ENCODE assay signal across 29 mouse cellular contexts in the genomic region with DNA sequence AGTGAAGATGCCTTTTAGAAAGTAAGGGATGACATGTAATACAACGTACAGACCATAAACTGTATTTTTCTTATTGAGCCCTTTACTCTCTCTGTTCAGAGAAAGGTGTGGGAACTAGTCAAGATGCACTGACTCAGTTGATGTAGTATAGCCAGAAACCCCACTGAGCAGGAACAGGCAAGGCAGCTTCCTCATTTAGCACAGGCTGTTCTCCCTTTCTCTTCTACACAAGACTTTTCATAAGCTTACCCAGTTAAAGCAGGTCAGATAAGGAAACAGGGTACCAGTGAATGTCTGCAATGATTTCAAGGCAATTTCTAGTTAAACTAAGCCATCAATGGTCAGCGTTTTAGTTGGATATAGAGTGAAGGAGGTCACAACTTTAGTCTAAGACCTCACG. TPM values are rescaled to one million over a fixed set of nuclear protein-coding genes. Genes with fewer than 3 reads are reported as not detected.
A peak's percentile ranks its signal among the peaks of the same experiment; 100 is the strongest.
DNase-seq lines count a peak whose midpoint lies in the region; ATAC-seq and TF ChIP-seq lines count a peak whose summit lies in the region.
"Had no signal": no experiment of that assay in that cellular context is flagged by ENCODE, and none has a peak within 500 bp of the region (broad histone marks: within the 10 kb centered on the region; RNA-seq: fewer than 3 reads in every experiment).

No protein-coding gene starts in this region.

- H3K4me1 ChIP-seq in heart, embryonic 12.5 days (replicated peaks), result peaks cover 5% of the 10 kb centered on the region; the same call in 1 of the 2 replicates
- H3K4me1 ChIP-seq in bone marrow, adult 2 months (ENCODE audit: control insufficient read depth, insufficient read depth, low read length), result no peaks in the 10 kb centered on the region
- peaks cover 72% of the 10 kb centered on the region for H3K4me1 ChIP-seq in liver, embryonic 12.5 days
- no peaks in the 10 kb centered on the region for H3K4me1 ChIP-seq in kidney, embryonic 14.5 days (ENCODE audit: control insufficient read depth, insufficient read depth, low read length)
- H3K4me1 ChIP-seq: embryonic facial prominence, embryonic 15.5 days; forebrain, embryonic 12.5 days had no signal

- H3K9ac ChIP-seq in heart, embryonic 12.5 days, result no peak overlapping the region
- peak overlapping the region; percentile 67 for H3K9ac ChIP-seq in liver, embryonic 12.5 days
- no peak overlapping the region for H3K9ac ChIP-seq in kidney, embryonic 14.5 days (ENCODE audit: low read depth, low read length)
- H3K9ac ChIP-seq: embryonic facial prominence, embryonic 15.5 days; forebrain, embryonic 12.5 days; hindbrain, embryonic 14.5 days had no signal

- H3K9me3 ChIP-seq in heart, embryonic 12.5 days (replicated peaks), result no peaks in the 10 kb centered on the region
- H3K9me3 ChIP-seq in liver, embryonic 12.5 days (replicated peaks), result no peaks in the 10 kb centered on the region
- no peaks in the 10 kb centered on the region for H3K9me3 ChIP-seq in kidney, embryonic 14.5 days (ENCODE audit: control insufficient read depth, low read length)
- H3K9me3 ChIP-seq: embryonic facial prominence, embryonic 15.5 days; forebrain, embryonic 12.5 days had no signal

- TF ChIP-seq CTCF in bone marrow, adult 2 months (IDR thresholded peaks at IDR 0.05; ENCODE audit: control insufficient read depth, insufficient read depth, low read length), result no peak

- no peak overlapping the region for H3K4me2 ChIP-seq in heart, embryonic 12.5 days
- peak overlapping the region; percentile 51 for H3K4me2 ChIP-seq in liver, embryonic 12.5 days
- H3K4me2 ChIP-seq in kidney, embryonic 14.5 days (replicated peaks; ENCODE audit: low read depth, low read length), result no peak overlapping the region
- H3K4me2 ChIP-seq: embryonic facial prominence, embryonic 15.5 days; forebrain, embryonic 12.5 days; hindbrain, embryonic 14.5 days had no signal

- H3K4me3 ChIP-seq in heart, embryonic 12.5 days, result no peak overlapping the region
- no peak overlapping the region for H3K4me3 ChIP-seq in bone marrow, adult 2 months (replicated peaks; ENCODE audit: control insufficient read depth, low read depth, low read length)
- H3K4me3 ChIP-seq in liver, embryonic 12.5 days, result no peak overlapping the region; the same call in 1 of the 2 replicates
- no peak overlapping the region for H3K4me3 ChIP-seq in kidney, embryonic 14.5 days (ENCODE audit: low read length)
- H3K4me3 ChIP-seq: embryonic facial prominence, embryonic 15.5 days; forebrain, embryonic 12.5 days; gastrocnemius, adult 2 months; heart, adult 2 months; layer of hippocampus, adult 2 months had no signal

- intact Hi-C loops in heart, postnatal 36 days (cut with DNase I), result no loop called here

- peak overlapping the region; percentile 62 for H3K27ac ChIP-seq in heart, embryonic 12.5 days (ENCODE audit: poor library complexity, severe bottlenecking)
- peak overlapping the region; percentile 46; the same call in 1 of the 2 replicates for H3K27ac ChIP-seq in bone marrow, adult 2 months (ENCODE audit: control insufficient read depth, insufficient read depth, low read depth, low read length, poor library complexity)
- peak overlapping the region; percentile 97 for H3K27ac ChIP-seq in liver, embryonic 12.5 days
- no peak overlapping the region for H3K27ac ChIP-seq in kidney, embryonic 14.5 days (ENCODE audit: low read depth, low read length)
- H3K27ac ChIP-seq: embryonic facial prominence, embryonic 15.5 days; forebrain, embryonic 12.5 days; gastrocnemius, adult 2 months; heart, adult 2 months; hindbrain, embryonic 14.5 days; kidney, postnatal 0 days; layer of hippocampus, adult 2 months had no signal

- no peaks in the 10 kb centered on the region for H3K27me3 ChIP-seq in heart, embryonic 12.5 days (replicated peaks)
- H3K27me3 ChIP-seq in liver, embryonic 12.5 days (replicated peaks), result no peaks in the 10 kb centered on the region
- H3K27me3 ChIP-seq in kidney, embryonic 14.5 days (ENCODE audit: control insufficient read depth, insufficient read depth, low read length), result no peaks in the 10 kb centered on the region
- H3K27me3 ChIP-seq: embryonic facial prominence, embryonic 15.5 days; forebrain, embryonic 12.5 days; Patski had no signal

- 71% methylated on average over 3 of the region's 3 CpGs for WGBS in heart, embryonic 12.5 days
- WGBS in bone marrow, adult 2 months, result 37% methylated on average over 3 of the region's 3 CpGs
- 34% methylated on average over 3 of the region's 3 CpGs for WGBS in liver, embryonic 12.5 days (ENCODE audit: insufficient replicate concordance)
- WGBS in kidney, embryonic 14.5 days, result 85% methylated on average over 3 of the region's 3 CpGs

- no peak for DNase-seq in heart, postnatal 36 days
- no peak for DNase-seq in adipocyte (ENCODE audit: low spot score)
- no peak for DNase-seq in urinary bladder, postnatal 36 days (ENCODE audit: low spot score in 2 of 2)
- DNase-seq: cerebellum, adult 11-12 months; cerebellum, postnatal 14 days; left cerebral cortex, postnatal 4 days; right cerebral cortex, postnatal 25 days; thymus, adult 2 months had no signal

- ATAC-seq in heart, embryonic 12.5 days (ENCODE audit: insufficient number of reproducible peaks, low FRiP score), result no peak
- no peak for ATAC-seq in liver, embryonic 12.5 days
- ATAC-seq in megakaryocyte progenitor cell, adult 5-6 weeks (replicated peaks; ENCODE audit: poor library complexity), result peak; percentile 40
- no peak for ATAC-seq in kidney, embryonic 14.5 days (ENCODE audit: low FRiP score, low TSS enrichment)
- ATAC-seq: Patski had no signal

- no peak for TF ChIP-seq POLR2A in bone marrow, adult 2 months (IDR thresholded peaks at IDR 0.05; ENCODE audit: borderline replicate concordance, control insufficient read depth, low read depth, low read length)

- H3K36me3 ChIP-seq in heart, embryonic 12.5 days, result no peaks in the 10 kb centered on the region
- no peaks in the 10 kb centered on the region for H3K36me3 ChIP-seq in liver, embryonic 12.5 days
- no peaks in the 10 kb centered on the region for H3K36me3 ChIP-seq in kidney, embryonic 14.5 days (ENCODE audit: control insufficient read depth, insufficient read depth, low read length)
- H3K36me3 ChIP-seq: embryonic facial prominence, embryonic 15.5 days; forebrain, embryonic 12.5 days had no signal

RNA-seq across cellular contexts. Expression of gene Hbb-y, which starts 8.5 kb away (rescaled TPM):
- 31,254 and 35,001 TPM in 2 replicates for polyA plus RNA-seq in heart, embryonic 12.5 days (2016; fragmentation: Nextera tagmentation; extraction: Ambion mirVana)
- not detected for total RNA-seq in heart, postnatal 36 days (2021)
- polyA plus RNA-seq in bone marrow, adult 2 months (2011; ENCODE audit: insufficient read depth, insufficient read length, low replicate concordance, missing spikeins), result 1.6 TPM in 1 of 2 replicates, not detected in the other
- polyA plus RNA-seq in liver, embryonic 12.5 days (2016; fragmentation: Nextera tagmentation; extraction: Ambion mirVana), result 9,927 and 10,875 TPM in 2 replicates
- total RNA-seq in megakaryocyte progenitor cell, adult 5-6 weeks (2015), result not detected in 2 replicates
- total RNA-seq in megakaryocyte progenitor cell, adult 5-6 weeks (2017), result not detected in 2 replicates
- polyA plus RNA-seq in kidney, embryonic 14.5 days (2014; fragmentation: Nextera tagmentation; extraction: Ambion mirVana), result 578 and 855 TPM in 2 replicates
- total RNA-seq: adrenal gland, postnatal 10 days; gastrocnemius, adult 2 months; heart, adult 2 months; heart, postnatal 10 days; layer of hippocampus, adult 2 months; left cerebral cortex, adult 18-20 months; left cerebral cortex, postnatal 4 days had no signal
- polyA plus RNA-seq: heart, adult 2 months; Patski had no signal

RNA-seq across cellular contexts. Expression of gene Hbb-bh1, which starts 18.6 kb away (rescaled TPM):
- polyA plus RNA-seq in heart, embryonic 12.5 days (2016; fragmentation: Nextera tagmentation; extraction: Ambion mirVana), result 2,015 and 2,280 TPM in 2 replicates
- not detected for total RNA-seq in heart, postnatal 36 days (2021)
- 1.6 TPM in 1 of 2 replicates, not detected in the other for polyA plus RNA-seq in bone marrow, adult 2 months (2011; ENCODE audit: insufficient read depth, insufficient read length, low replicate concordance, missing spikeins)
- polyA plus RNA-seq in liver, embryonic 12.5 days (2016; fragmentation: Nextera tagmentation; extraction: Ambion mirVana), result 1,392 and 1,481 TPM in 2 replicates
- total RNA-seq in megakaryocyte progenitor cell, adult 5-6 weeks (2015), result not detected in 2 replicates
- total RNA-seq in megakaryocyte progenitor cell, adult 5-6 weeks (2017), result not detected in 2 replicates
- 2.8 and 6.5 TPM in 2 replicates for polyA plus RNA-seq in kidney, embryonic 14.5 days (2014; fragmentation: Nextera tagmentation; extraction: Ambion mirVana)
- total RNA-seq: adrenal gland, postnatal 10 days; gastrocnemius, adult 2 months; heart, adult 2 months; heart, postnatal 10 days; layer of hippocampus, adult 2 months; left cerebral cortex, adult 18-20 months; left cerebral cortex, postnatal 4 days had no signal
- polyA plus RNA-seq: heart, adult 2 months; intestine, postnatal 0 days; kidney, postnatal 0 days; Patski had no signal

RNA-seq across cellular contexts. Expression of gene Hbb-bh2, which starts 21.2 kb away (rescaled TPM):
- 0.50 and 0.56 TPM in 2 replicates for polyA plus RNA-seq in heart, embryonic 12.5 days (2016; fragmentation: Nextera tagmentation; extraction: Ambion mirVana)
- total RNA-seq in heart, postnatal 36 days (2021), result not detected
- not detected in 2 replicates for polyA plus RNA-seq in bone marrow, adult 2 months (2011; ENCODE audit: insufficient read depth, insufficient read length, low replicate concordance, missing spikeins)
- 0.72 and 1.2 TPM in 2 replicates for polyA plus RNA-seq in liver, embryonic 12.5 days (2016; fragmentation: Nextera tagmentation; extraction: Ambion mirVana)
- not detected in 2 replicates for total RNA-seq in megakaryocyte progenitor cell, adult 5-6 weeks (2015)
- not detected in 2 replicates for total RNA-seq in megakaryocyte progenitor cell, adult 5-6 weeks (2017)
- not detected in 2 replicates for polyA plus RNA-seq in kidney, embryonic 14.5 days (2014; fragmentation: Nextera tagmentation; extraction: Ambion mirVana)
- total RNA-seq: adrenal gland, postnatal 10 days; gastrocnemius, adult 2 months; heart, adult 2 months; heart, postnatal 10 days; layer of hippocampus, adult 2 months; left cerebral cortex, adult 18-20 months; left cerebral cortex, postnatal 4 days had no signal
- polyA plus RNA-seq: brain, embryonic 14.5 days; embryonic facial prominence, embryonic 15.5 days; heart, adult 2 months; hindbrain, embryonic 14.5 days; intestine, postnatal 0 days; kidney, postnatal 0 days; Patski; spleen, adult 2 months; stomach, embryonic 16.5 days; thymus, adult 2 months; urinary bladder, adult 2 months had no signal

RNA-seq across cellular contexts. Expression of gene Olfr66, which starts 24.5 kb away (rescaled TPM):
- not detected in 2 replicates for polyA plus RNA-seq in heart, embryonic 12.5 days (2016; fragmentation: Nextera tagmentation; extraction: Ambion mirVana)
- total RNA-seq in heart, postnatal 36 days (2021), result not detected
- not detected in 2 replicates for polyA plus RNA-seq in bone marrow, adult 2 months (2011; ENCODE audit: insufficient read depth, insufficient read length, low replicate concordance, missing spikeins)
- not detected in 2 replicates for polyA plus RNA-seq in liver, embryonic 12.5 days (2016; fragmentation: Nextera tagmentation; extraction: Ambion mirVana)
- total RNA-seq in megakaryocyte progenitor cell, adult 5-6 weeks (2015), result not detected in 2 replicates
- not detected in 2 replicates for total RNA-seq in megakaryocyte progenitor cell, adult 5-6 weeks (2017)
- not detected in 2 replicates for polyA plus RNA-seq in kidney, embryonic 14.5 days (2014; fragmentation: Nextera tagmentation; extraction: Ambion mirVana)
- total RNA-seq: adrenal gland, postnatal 10 days; gastrocnemius, adult 2 months; heart, adult 2 months; heart, postnatal 10 days; layer of hippocampus, adult 2 months; left cerebral cortex, adult 18-20 months; left cerebral cortex, postnatal 4 days had no signal
- polyA plus RNA-seq: brain, embryonic 14.5 days; embryonic facial prominence, embryonic 15.5 days; forebrain, embryonic 12.5 days; heart, adult 2 months; hindbrain, embryonic 14.5 days; intestine, postnatal 0 days; kidney, postnatal 0 days; Patski; spleen, adult 2 months; stomach, embryonic 16.5 days; thymus, adult 2 months; urinary bladder, adult 2 months had no signal

RNA-seq across cellular contexts. Expression of gene Olfr64, which starts 32.8 kb away (rescaled TPM):
- polyA plus RNA-seq in heart, embryonic 12.5 days (2016; fragmentation: Nextera tagmentation; extraction: Ambion mirVana), result not detected in 2 replicates
- total RNA-seq in heart, postnatal 36 days (2021), result not detected
- polyA plus RNA-seq in bone marrow, adult 2 months (2011; ENCODE audit: insufficient read depth, insufficient read length, low replicate concordance, missing spikeins), result not detected in 2 replicates
- polyA plus RNA-seq in liver, embryonic 12.5 days (2016; fragmentation: Nextera tagmentation; extraction: Ambion mirVana), result not detected in 2 replicates
- total RNA-seq in megakaryocyte progenitor cell, adult 5-6 weeks (2015), result not detected in 2 replicates
- not detected in 2 replicates for total RNA-seq in megakaryocyte progenitor cell, adult 5-6 weeks (2017)
- not detected in 2 replicates for polyA plus RNA-seq in kidney, embryonic 14.5 days (2014; fragmentation: Nextera tagmentation; extraction: Ambion mirVana)
- total RNA-seq: adrenal gland, postnatal 10 days; gastrocnemius, adult 2 months; heart, adult 2 months; heart, postnatal 10 days; layer of hippocampus, adult 2 months; left cerebral cortex, adult 18-20 months; left cerebral cortex, postnatal 4 days had no signal
- polyA plus RNA-seq: brain, embryonic 14.5 days; forebrain, embryonic 12.5 days; heart, adult 2 months; hindbrain, embryonic 14.5 days; intestine, postnatal 0 days; kidney, postnatal 0 days; Patski; spleen, adult 2 months; stomach, embryonic 16.5 days; thymus, adult 2 months; urinary bladder, adult 2 months had no signal

Comparison
In these comparisons a context has a peak if more than half of its experiments do, and no peak if none do; other contexts are left out.
1. RNA of gene Hbb-y, which starts 8.5 kb away (polyA plus RNA-seq): 31,254 to 35,001 TPM in heart, embryonic 12.5 days, 9,927 to 10,875 TPM in liver, embryonic 12.5 days and 578 to 855 TPM in kidney, embryonic 14.5 days; 1.6 TPM in bone marrow, adult 2 months; every median in the first group is over 100 times any median in the second.
2. RNA of gene Hbb-bh1, which starts 18.6 kb away (polyA plus RNA-seq): 2,015 to 2,280 TPM in heart, embryonic 12.5 days and 1,392 to 1,481 TPM in liver, embryonic 12.5 days; 2.8 to 6.5 TPM in kidney, embryonic 14.5 days and 1.6 TPM in bone marrow, adult 2 months; every median in the first group is over 100 times any median in the second.